Mouse (Mus musculus) kidney, adult 11 months (tissue): Measurements from ENCODE around the gene Jag2.

Experiments
- DNase-seq: peaks from one replicate; pipeline ENCODE4 v3.0.0; 2022

Jag2 gene

DNA sequence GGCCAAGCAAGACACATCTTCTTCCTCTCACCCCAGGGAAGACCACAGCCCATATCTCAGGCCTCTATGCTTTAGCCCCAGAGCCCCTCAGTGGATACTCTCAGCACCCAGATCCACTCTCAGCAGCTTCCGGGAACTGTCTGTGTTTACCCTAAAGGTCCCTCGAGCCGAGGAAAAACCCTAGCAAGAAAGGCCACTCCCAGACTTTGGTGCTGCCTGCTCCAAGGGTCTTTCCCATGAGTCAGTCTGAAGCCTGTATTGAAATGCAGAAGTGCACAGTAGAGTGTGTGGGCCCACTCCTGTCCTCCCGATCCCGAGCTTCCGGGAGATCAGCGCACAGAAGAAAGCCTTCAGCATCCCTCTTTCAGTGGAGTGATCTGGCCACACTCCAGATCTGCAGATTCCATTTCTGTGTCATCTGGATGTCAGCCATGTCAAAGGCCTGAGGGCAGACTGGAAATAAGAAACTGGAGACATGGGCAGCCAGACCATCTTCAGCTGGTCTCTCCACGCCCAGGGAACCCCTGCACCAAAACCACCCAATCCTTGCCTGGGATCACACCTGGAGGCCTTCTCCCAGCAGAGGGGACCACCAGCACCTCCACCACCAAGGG is 63.0 kb downstream of the Jag2 start:
- DNase-seq = no peak

DNA sequence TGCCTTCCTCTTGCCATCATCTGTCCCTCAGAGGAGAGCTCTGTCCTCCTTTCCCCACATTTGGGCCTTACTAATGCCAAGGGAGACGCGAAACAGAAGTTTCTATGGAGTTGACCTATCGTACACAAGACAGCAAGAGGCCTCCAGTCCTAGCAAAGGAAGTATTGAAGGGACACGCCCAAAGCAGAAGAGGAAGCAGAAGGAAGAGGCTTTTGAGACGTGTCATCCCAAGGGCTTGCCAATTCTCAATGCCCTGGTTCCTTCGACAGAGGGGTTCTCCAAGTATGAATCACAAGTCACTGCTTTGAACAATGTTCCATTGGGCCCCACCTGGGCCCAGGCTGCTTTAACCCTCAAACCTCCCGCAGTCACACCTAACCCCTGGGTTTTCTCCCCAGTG is 64.8 kb downstream of the Jag2 start:
- no peak for DNase-seq

DNA sequence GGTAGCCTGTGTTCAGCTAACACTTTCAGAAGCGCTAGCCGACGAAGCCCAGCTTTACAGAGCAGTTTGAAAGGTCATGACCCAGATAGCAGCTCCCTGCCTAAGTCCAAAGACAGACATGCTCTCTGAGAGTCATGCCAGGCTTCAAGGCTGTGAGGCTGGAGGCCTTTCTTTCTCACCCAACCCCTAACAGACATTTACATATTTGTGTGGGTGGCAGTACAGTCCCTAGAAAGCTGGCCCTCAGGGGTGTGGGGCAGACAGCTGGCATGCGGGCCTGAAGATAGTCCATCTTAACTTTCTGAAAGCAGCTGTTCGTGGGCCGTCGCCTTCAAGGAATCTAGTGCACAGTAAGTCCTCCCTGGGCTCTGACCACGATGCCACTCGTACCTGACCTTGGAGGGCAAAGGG is 67.7 kb downstream of the Jag2 start:
- no peak for DNase-seq

DNA sequence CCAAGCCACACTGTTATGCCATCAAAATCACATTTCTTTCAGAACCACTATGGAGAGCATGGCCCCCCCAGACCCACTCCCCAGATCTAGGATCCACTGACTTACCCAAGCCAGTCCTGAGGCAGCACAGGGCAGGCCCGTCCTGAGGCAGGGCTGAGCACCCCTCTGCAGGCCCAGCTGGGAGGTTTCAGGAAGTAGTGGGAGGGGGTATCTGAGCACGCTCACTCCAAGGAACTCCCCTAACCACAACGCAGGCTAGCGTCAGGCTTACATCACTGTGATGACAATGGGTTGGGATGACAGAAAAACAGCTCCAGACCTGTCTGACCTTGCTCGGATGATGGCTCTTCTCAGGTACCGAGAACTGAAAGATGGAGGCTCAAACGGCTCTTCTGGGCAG is 68.8 kb downstream of the Jag2 start:
- DNase-seq = no peak

DNA sequence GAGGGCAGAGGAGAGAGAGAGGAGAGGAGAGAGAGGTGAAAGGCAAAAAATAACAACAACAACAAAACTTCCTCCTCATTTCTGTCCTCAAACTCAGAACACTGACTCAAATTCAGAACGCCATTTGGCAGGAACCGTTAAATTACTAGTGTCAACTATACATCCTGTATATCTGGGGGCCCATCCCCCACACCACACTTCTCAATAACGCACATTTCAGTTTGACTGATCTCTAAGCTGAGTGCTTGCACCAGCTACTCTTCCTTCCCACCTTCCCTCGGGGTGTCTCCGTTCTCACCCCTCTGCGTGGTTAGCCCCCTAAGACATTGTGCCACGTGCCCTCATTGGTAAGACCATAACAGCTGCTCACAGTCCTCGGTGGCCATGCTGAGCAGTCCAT is 69.6 kb downstream of the Jag2 start:
- DNase-seq = no peak

DNA sequence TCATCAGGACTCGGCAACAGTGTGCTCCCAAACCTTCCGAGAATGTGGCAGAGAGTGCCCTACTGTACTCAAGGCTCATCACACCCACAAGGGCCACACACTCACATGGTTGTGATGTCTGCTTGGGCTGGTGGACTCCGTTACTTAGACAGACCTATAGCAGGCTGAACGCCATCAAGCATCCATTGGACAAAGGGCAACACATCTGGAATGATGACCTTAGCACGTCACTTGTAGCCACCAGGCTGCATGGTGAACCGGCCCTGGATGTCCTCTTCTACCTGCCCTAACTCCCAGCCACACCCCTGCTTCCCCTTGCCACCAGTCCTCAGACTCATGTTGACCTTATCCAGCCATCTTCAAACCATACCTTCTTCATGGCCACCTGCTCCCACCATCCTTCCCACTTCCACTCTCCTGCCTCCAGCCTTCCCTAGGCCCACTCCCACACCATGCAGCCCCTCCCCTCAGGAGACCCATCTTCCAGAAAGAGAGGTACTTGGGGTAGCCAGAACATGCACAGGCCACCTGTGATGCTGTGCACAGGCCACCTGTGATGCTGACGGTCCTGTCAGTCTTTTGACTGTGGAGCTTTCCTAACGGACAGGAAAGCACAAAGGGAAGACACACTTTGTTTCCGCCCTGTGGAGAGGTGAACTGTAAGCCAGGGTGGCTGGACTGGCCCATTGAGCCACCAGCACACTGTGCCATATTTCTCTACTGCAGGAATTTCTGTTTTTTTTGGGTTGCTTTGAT is 70.8 kb downstream of the Jag2 start:
- DNase-seq = no peak
